Mouse (Mus musculus) thymus, adult 2 months (tissue): ENCODE results near the gene Scd3.

ENCODE experiments used
- CTCF ChIP-seq: fragments of 200-500 bp; IDR thresholded peaks from 2 replicates; pipeline ENCODE4 v1.5.1; 2012; ENCODE audit warnings: mild to moderate bottlenecking, control low read depth, low read length, moderate library complexity, borderline replicate concordance; ENCODE audit not compliant: control insufficient read depth, poor library complexity, insufficient read depth; ENCODE audit errors: extremely low read depth
- POLR2A ChIP-seq: fragments of 200-500 bp; IDR thresholded peaks from 2 replicates; pipeline ENCODE4 v1.6.1; 2012; ENCODE audit warnings: mild to moderate bottlenecking, low read length, control low read depth, moderate library complexity; ENCODE audit not compliant: control insufficient read depth, poor library complexity, insufficient read depth; ENCODE audit errors: extremely low read depth

DNA sequence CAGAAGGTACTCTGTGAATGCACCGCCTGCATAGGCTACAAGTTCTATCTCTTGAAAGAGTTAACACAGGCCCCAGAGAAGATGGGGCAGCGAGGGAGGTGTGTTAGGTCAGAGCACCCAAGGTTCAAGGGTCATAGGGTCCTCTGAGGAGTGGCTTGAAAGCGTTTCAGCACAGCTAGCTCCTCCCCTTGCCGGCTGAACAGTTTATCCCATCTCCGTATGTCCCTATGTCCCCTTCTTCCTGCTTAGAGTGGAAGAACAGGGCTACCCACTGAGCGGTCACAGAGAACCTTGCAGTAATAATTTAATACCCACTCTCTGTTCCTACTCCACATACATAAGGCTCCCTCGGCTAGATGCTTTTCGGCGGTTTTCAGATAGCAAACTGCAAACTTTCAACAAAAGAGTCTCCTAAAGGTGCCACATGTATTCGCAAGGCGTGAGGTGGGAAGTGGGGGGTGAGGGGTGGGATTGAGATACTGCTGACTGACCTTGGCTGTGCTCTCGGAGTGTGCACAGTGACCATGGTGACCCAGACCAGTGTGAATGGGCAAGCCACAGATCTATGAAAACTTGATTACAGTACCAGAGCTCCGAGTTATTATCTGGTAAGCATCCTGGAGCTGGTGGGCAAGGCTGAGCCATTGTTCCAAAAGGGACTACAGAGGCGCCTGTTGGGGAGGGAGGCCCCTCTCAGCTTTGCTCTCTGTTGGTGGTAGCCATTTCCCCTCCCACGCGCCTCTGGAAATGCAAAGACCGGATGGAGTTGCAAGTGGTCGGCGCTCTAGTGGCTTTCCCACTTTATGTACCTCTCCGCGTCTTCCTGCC lies 90.1 kb downstream of the Scd3 start, which contains the start of gene Scd2:
- TF ChIP-seq CTCF (no peak), POLR2A (no peak)
